Mouse (Mus musculus) splenic B cell, adult 2 months (primary cell): ENCODE measurements at regions not wholly inside any gene's neighbourhood (a gene's known extent, or its start where the extent isn't known, plus 50 kb on each side); places are given as distances from the start of the nearest gene placed in this dataset.

Experiments used
- DNase-seq: peaks from one replicate; pipeline ENCODE4 v3.0.0-alpha.2; 2011; ENCODE audit warnings: low read depth, low spot score
- H3K27me3 ChIP-seq: 2 replicates; pipeline ENCODE4 v1.6.1; 2012; ENCODE audit warnings: mild to moderate bottlenecking, low read length, moderate library complexity, mixed read lengths; ENCODE audit not compliant: control insufficient read depth, poor library complexity, insufficient read depth, severe bottlenecking
- H3K36me3 ChIP-seq: 2 replicates; pipeline ENCODE4 v1.6.1; 2012; ENCODE audit warnings: mild to moderate bottlenecking, low read length, moderate library complexity, mixed read lengths; ENCODE audit not compliant: control insufficient read depth, poor library complexity, insufficient read depth, severe bottlenecking

DNA sequence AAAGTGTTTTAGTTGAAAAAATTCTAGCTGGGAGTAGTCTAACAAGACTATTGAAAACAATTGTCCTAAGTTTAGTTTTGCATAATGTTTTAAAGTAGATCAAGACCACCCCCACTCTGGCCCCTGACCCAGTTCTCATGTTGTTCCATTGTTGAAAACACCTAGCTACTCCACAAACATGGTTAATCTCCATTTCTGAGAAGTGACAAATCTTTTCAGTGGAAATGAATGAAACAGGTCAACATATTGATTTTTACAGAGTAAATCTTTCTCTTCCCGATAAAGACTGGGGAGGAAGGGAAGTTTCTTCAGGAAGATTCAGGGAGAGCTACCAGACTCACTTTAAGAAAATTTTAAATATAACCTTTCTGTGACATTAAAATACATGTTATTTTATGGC, 155.0 kb upstream of the Fn1 start:
- DNase-seq, result no peak
- Histone ChIP-seq H3K27me3 (no peaks in the 10 kb centered on the region), H3K36me3 (no peaks in the 10 kb centered on the region)

- no peaks in the 10 kb centered on the region; the same call in 1 of the 2 replicates for H3K27me3 ChIP-seq
- H3K36me3 ChIP-seq, result no peaks in the 10 kb centered on the region
- DNase-seq, result no peak
Measured at GRCm38 (mm10) chr1:71807586-71807985, 154.6 kb upstream of the Fn1 start.

- DNase-seq, result no peak
- H3K36me3 ChIP-seq, result no peaks in the 10 kb centered on the region
- H3K27me3 ChIP-seq, result no peaks in the 10 kb centered on the region; the same call in 1 of the 2 replicates
Measured at GRCm38 (mm10) chr1:71801283-71802066, 148.5 kb upstream of the Fn1 start.

- no peak for DNase-seq
- no peaks in the 10 kb centered on the region for H3K36me3 ChIP-seq
- no peaks in the 10 kb centered on the region; the same call in 1 of the 2 replicates for H3K27me3 ChIP-seq
Measured at GRCm38 (mm10) chr1:71800581-71800980, 147.6 kb upstream of the Fn1 start.

DNA sequence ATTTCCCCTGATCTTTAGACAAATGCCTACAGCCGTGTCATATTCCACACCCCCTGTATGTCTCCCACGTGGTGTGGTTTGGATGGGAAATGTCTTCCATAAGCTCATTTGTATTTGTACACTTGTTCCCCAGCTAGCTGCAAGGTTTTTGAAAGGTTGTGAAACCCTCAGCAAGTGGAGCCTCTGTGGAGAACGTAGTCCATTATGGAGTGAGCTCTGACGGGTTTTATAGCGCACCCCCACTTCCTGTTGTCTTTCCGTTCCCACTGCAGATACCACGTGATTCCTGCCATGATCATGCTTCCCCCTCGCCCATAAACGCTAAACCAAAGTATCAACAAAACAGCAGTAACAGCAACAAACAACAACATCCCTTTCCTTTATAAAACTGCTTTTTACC, 145.6 kb upstream of the Fn1 start:
- no peaks in the 10 kb centered on the region for H3K36me3 ChIP-seq
- no peaks in the 10 kb centered on the region; the same call in 1 of the 2 replicates for H3K27me3 ChIP-seq
- DNase-seq, result no peak

DNA sequence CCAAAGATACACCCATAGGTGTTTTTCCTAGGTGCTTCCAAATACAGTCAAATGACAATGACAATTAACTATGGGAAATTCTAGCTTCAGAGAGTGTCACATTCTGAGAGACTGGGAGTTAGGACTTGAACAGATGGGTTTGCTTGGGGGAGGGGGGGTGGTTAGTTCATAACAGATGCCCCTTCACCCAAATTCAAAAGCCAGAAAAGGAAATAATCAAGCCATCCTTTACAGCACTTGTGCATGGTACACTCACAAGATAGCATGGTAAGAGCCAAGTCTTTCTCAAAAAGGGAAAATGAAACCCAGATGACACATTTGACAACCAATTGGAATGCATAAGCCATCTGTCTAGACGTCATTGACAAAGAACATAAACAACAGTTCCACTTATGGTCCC, 135.4 kb upstream of the Fn1 start:
- DNase-seq, result no peak
- Histone ChIP-seq H3K36me3 (no peaks in the 10 kb centered on the region), H3K27me3 (no peaks in the 10 kb centered on the region)

DNA sequence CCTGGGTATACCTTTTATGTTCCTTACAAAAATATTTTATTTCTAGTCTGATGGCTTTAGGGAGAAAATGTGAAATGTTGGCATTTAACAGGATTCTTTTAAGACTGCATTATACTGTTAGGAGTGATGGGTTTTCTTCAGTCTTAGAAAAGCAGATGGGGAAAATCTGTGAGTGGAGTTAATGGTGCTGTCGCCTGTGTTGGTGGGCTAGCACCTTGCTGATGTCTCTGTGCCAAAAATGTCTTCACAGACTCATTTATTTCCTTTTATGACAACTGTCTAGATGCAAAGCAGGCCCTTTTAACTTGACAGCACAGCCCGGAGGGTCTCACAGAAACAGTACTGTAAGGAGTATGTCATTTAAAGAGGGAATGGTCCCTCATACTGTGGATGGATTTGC, 131.9 kb upstream of the Fn1 start:
- Histone ChIP-seq H3K27me3 (no peaks in the 10 kb centered on the region), H3K36me3 (no peaks in the 10 kb centered on the region)
- DNase-seq, result no peak

GRCm38 (mm10) chr1:71778292-71778691, 125.3 kb upstream of the Fn1 start:
- DNase-seq, result no peak
- Histone ChIP-seq H3K27me3 (no peaks in the 10 kb centered on the region), H3K36me3 (no peaks in the 10 kb centered on the region)

DNA sequence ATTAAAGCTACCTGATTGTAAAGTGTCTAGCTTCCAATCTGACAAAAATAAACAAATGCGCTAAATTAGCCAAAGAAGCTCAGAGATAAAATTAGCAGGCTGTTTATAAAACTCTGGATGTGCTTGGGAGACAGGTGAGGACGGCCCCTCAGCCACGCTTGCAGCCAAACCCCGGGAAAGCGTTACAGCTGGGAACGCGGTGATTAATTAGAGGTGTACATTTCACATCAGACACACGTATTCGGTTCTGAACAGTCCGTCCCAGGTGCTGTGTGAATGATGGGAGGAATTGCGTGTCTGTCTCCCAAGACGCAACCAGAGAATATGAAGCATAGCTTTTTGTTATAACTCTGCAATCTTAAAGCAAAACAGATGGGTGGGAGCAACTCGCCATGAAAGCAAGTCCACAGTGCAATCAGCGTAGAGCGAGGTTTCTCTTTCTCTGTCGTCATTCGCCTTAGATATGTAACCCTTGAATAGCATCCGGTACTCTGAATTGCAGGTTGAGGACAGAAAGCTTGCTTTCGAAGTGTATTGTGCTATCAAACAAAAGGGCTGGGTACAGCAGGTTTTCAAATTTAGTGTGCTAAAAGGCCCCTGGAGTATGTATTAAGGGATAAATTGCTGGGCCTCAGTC, 123.0 kb upstream of the Fn1 start:
- Histone ChIP-seq H3K36me3 (no peaks in the 10 kb centered on the region), H3K27me3 (no peaks in the 10 kb centered on the region)
- DNase-seq, result no peak

DNA sequence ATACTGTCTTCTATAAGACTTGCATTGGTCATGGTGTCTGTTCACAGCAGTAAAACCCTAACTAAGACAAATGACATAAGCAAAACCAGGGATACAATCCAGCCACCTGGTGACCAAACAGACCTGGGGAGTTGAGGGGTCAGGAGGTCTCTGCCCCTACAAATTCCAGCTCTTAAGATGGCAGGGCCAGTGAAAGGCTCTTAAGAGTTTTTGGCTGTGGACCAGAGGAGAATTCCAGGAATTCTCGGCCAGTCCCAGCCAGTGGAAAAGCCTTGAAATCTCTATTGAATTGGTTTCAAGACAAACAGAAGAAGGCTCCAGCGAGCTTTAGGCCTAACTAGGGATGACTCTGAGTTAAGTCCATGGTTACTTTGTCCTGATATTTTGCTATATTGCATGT, 119.5 kb upstream of the Fn1 start:
- DNase-seq, result no peak
- H3K36me3 ChIP-seq, result no peaks in the 10 kb centered on the region
- H3K27me3 ChIP-seq, result no peaks in the 10 kb centered on the region

DNA sequence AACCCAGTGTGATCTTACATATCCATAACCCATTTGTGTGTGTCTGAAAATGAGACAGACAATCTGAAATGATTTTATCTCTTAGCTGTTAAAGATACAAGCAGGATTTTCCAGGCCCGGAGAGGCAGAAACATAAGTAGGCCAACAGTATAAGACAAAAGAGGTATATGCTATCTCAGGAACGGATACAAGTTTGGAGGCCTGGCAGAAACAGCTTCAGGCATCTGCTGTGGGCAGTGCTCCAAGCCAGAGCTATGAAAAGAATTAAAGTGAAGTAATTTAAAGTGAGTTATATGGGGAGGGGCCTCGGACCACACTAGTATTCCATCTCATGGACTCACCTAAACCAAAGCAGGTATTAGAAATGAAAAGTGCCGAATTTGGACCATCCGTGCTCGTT, 118.8 kb upstream of the Fn1 start:
- no peak for DNase-seq
- no peaks in the 10 kb centered on the region for H3K36me3 ChIP-seq
- H3K27me3 ChIP-seq, result no peaks in the 10 kb centered on the region

DNA sequence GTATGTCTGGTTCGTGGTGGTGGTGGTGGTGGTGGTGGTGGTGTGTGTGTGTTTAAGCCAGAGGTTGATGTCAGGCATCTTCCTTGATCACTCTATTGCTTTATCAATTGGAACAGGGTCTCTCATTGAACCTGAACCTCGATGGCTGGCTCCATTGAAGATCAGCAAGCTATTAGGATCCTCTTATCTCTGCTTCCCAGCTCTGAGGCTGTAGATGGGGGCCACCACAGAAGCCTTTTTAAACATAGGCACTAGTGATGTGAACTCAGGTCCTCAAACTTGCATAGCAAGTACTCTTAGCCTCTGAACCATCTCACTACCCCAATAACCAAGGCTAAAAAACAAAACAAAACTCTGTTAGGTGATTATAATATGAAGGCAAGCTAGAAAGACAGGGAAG, 116.6 kb upstream of the Fn1 start:
- no peaks in the 10 kb centered on the region for H3K36me3 ChIP-seq
- H3K27me3 ChIP-seq, result no peaks in the 10 kb centered on the region
- no peak for DNase-seq

- DNase-seq, result no peak
- no peaks in the 10 kb centered on the region for H3K36me3 ChIP-seq
- H3K27me3 ChIP-seq, result no peaks in the 10 kb centered on the region
Measured at GRCm38 (mm10) chr1:71767705-71768104, 114.7 kb upstream of the Fn1 start.

GRCm38 (mm10) chr1:71767076-71767475, 114.1 kb upstream of the Fn1 start:
- H3K36me3 ChIP-seq, result no peaks in the 10 kb centered on the region
- no peaks in the 10 kb centered on the region for H3K27me3 ChIP-seq
- DNase-seq, result no peak

DNA sequence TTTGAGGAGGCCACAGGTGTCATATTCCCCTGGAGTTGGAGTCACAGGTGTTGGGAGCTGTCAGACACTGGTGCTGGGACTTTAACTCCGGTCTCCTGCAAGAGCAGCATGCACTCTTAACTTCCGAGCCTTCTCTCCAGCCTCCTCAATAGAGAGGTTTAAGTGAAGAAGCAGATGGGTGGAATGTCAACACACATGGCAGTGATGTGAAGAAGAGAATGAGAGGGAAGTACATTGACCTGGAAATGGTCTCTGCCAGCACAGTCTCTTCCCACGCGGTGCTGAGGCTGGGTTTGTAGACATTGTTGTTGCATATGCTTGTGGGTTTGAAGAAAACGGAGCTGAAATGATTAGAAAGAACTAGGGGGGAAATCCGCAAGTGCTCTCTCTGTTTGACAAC, 112.0 kb upstream of the Fn1 start:
- Histone ChIP-seq H3K36me3 (no peaks in the 10 kb centered on the region), H3K27me3 (no peaks in the 10 kb centered on the region)
- no peak for DNase-seq
